Mouse (Mus musculus): ENCODE measurements at regions not wholly inside any gene's neighbourhood (a gene's known extent, or its start where the extent isn't known, plus 50 kb on each side); places are given as distances from the start of the nearest gene placed in this dataset.

DNA sequence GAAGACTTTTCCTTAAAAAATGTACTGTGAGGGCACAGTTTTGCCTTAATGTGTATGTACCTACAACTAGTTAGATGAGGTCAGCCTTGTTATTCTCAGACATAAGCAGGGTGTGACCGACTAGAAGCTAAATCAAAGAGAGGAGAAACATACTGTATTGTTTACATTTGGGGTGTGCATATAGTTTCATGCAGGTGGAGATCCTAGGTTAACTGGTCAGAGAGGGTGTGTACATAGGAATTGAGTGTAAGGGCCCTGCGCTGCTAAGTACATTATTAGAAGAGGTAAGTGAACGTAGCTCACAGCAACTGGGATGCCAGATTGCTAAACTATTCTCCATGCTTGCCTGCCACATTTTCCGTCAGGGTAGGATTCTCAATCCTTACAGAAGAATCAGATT is 180.6 kb upstream of the Arrdc4 start:
- no peak overlapping the region for H3K4me3 ChIP-seq (replicated peaks)
- no peaks in the 10 kb centered on the region for H3K9me3 ChIP-seq
- WGBS: 84% methylated on average over 4 of the region's 4 CpGs
- H3K27me3 ChIP-seq (replicated peaks): no peaks in the 10 kb centered on the region
- H3K27ac ChIP-seq: no peak overlapping the region
- no peaks in the 10 kb centered on the region for H3K36me3 ChIP-seq
- no peaks in the 10 kb centered on the region for H3K4me1 ChIP-seq (replicated peaks)
- H3K4me2 ChIP-seq (replicated peaks): no peak overlapping the region
- no peak for ATAC-seq
- H3K9ac ChIP-seq: no peak overlapping the region

DNA sequence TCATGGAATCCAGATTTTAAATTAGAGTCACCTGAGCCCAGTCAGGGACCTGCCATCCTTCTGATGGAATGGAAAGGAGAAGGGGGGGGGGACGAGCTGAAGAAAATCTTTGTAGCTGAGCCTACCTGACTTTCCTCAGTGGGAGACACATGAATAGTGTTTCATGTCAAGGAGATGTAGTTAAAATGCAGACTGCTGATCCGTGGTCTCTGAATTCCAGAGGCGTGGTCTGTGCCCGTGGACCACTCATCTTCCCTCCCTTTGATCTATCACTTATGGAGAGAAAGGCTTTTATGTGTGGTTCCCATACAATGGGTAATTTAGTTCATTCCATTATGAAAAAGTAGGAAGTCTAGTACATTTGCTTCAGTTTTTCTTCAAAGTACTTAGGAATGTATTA is 176.6 kb upstream of the Arrdc4 start:
- Histone ChIP-seq H3K4me3 (replicated peaks) (no peak overlapping the region), H3K4me2 (replicated peaks) (no peak overlapping the region), H3K9me3 (no peaks in the 10 kb centered on the region), H3K9ac (no peak overlapping the region), H3K4me1 (replicated peaks) (no peaks in the 10 kb centered on the region), H3K27me3 (replicated peaks) (no peaks in the 10 kb centered on the region), H3K27ac (no peak overlapping the region), H3K36me3 (no peaks in the 10 kb centered on the region)
- no peak for ATAC-seq
- WGBS: 64% methylated on average over 4 of the region's 4 CpGs

DNA sequence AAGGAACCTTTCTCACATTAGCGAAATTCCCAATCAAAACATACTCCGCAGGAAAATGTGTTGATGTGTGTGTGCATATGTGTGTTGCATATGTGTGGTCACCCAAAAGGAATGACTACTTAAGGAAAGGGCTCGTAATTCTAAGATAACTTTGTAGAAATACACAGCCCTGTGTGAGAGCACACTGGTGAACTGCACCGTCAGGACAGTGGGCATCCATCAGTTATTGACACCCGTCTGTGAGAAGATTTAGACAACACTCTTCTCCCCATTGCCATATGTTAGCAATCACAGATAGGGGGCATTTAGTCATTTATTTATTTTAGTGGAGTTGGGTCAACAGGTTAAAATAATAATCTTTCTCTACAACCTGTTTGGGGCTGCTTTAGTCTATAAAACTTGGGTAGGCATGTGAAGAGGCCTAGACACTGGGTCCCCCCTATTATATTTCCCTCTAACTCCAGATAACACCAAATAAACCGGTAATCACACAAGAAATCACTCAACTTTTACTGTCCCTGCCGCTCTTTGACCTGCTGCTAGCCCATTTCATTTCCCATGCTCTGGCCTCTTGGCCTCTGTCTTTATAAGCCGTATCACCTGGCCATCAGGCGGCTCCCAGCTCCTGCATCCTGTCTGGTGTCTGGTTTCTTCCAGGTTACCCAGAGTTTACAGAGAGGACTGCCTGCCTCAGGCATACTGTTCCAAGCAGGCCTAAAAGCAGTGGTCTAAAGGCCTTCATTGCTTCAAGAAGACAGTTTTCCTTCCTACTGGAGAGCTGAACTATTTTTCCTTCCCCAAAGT is 169.8 kb upstream of the Arrdc4 start:
- 69% methylated on average over 9 of the region's 9 CpGs for WGBS
- no peak overlapping the region for H3K27ac ChIP-seq

DNA sequence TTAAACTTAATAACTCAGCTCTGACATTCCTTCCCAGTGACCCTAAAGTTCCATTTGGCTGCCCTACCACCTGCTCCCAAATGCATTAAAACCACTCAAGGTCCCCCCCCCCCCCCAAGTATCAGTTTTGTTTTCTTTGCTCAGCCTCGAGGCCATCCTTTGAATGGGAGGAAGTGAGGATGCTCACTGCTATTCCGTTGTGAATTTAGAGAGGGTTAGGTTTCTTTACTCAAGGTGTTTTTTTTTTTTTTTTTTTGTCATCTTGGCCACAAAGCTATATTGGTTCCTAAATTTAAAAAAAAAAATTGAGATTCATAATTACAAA is 168.8 kb upstream of the Arrdc4 start:
- 12% methylated on average over 2 of the region's 2 CpGs for WGBS
- no peak overlapping the region for H3K27ac ChIP-seq
- no peaks in the 10 kb centered on the region for H3K27me3 ChIP-seq (replicated peaks)
- H3K9ac ChIP-seq: no peak overlapping the region
- no peaks in the 10 kb centered on the region for H3K9me3 ChIP-seq
- H3K36me3 ChIP-seq: no peaks in the 10 kb centered on the region
- H3K4me2 ChIP-seq (replicated peaks): peak overlapping the region; percentile 43; the same call in 1 of the 2 replicates
- H3K4me1 ChIP-seq (replicated peaks): 0 out of 2 replicates have a peak, but pooled peaks cover 4% of the 10 kb centered on the region
- no peak overlapping the region for H3K4me3 ChIP-seq (replicated peaks)
- no peak for ATAC-seq

More for the DNA sequence above, 169.8 kb upstream of the Arrdc4 start:
- Histone ChIP-seq H3K27me3 (replicated peaks) (no peaks in the 10 kb centered on the region), H3K4me3 (replicated peaks) (no peak overlapping the region), H3K9me3 (no peaks in the 10 kb centered on the region), H3K36me3 (no peaks in the 10 kb centered on the region), H3K4me1 (replicated peaks) (0 out of 2 replicates have a peak, but pooled peaks cover 4% of the 10 kb centered on the region), H3K9ac (no peak overlapping the region), H3K4me2 (replicated peaks) (no peak overlapping the region)
- no peak for ATAC-seq

DNA sequence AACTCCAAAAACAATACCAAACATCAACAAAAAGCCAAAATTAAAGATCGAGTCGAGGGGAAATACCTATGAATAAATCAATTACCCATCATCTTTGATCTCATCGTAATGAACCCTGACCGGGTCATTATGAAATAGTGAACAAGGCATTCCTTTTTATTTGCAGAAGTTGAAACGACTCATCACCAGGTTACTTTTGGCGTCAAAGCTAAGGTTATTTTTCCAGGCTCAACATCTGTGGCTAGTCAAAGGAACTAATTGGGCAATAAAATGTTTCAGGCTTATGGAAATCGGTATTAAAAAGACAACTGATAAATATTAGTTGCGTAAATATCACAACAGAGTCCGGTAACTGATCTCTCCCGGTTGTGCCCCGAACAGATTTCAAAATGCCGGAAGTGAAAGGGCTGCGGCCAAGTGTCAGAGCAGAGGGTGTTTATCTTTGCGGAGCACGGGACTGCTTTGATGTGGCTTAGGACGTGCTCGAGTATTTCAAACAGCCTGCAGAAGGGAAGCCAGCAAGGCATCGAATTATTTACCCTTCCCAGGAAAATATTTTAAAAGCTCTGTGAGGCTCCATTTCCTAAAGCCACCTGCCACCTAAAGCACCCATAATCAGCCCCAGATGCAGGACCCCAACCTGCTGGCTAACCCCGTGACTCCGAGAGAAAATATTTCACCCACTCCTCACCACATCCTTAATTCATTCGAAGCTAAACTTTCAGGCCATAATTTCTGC is 168.3 kb upstream of the Arrdc4 start:
- Histone ChIP-seq H3K9ac (no peak overlapping the region), H3K27ac (no peak overlapping the region), H3K4me3 (replicated peaks) (no peak overlapping the region), H3K36me3 (no peaks in the 10 kb centered on the region), H3K9me3 (no peaks in the 10 kb centered on the region), H3K4me1 (replicated peaks) (0 out of 2 replicates have a peak, but pooled peaks cover 4% of the 10 kb centered on the region), H3K4me2 (replicated peaks) (peak overlapping the region; percentile 43), H3K27me3 (replicated peaks) (no peaks in the 10 kb centered on the region)
- 21% methylated on average over 21 of the region's 21 CpGs for WGBS
- ATAC-seq: no peak; the same call in 1 of the 2 replicates

DNA sequence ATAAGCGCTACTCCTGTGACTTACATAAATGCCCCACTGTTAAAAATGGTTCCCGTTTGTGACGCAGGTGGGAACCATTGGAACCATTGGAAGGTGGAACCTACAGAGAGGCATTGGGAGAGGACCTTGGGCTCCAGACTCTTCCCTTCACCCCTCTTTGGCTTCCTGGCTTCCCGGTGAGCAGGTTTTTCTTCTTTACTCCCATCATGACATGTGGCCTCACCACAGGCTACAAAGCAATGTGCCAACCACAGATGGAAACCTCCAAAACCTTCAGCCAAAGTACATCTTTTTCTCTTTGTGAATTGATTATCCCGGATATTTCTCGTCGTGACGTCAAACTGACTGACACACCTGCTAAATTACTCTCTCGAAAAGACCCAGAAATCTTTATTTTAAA is 166.9 kb upstream of the Arrdc4 start:
- H3K4me3 ChIP-seq (replicated peaks): no peak overlapping the region
- no peak for ATAC-seq
- H3K36me3 ChIP-seq: no peaks in the 10 kb centered on the region
- H3K9ac ChIP-seq: no peak overlapping the region
- WGBS: 93% methylated on average over 9 of the region's 9 CpGs
- H3K4me1 ChIP-seq (replicated peaks): 0 out of 2 replicates have a peak, but pooled peaks cover 4% of the 10 kb centered on the region
- no peaks in the 10 kb centered on the region for H3K9me3 ChIP-seq
- no peak overlapping the region for H3K4me2 ChIP-seq (replicated peaks)
- H3K27me3 ChIP-seq (replicated peaks): no peaks in the 10 kb centered on the region
- no peak overlapping the region for H3K27ac ChIP-seq

DNA sequence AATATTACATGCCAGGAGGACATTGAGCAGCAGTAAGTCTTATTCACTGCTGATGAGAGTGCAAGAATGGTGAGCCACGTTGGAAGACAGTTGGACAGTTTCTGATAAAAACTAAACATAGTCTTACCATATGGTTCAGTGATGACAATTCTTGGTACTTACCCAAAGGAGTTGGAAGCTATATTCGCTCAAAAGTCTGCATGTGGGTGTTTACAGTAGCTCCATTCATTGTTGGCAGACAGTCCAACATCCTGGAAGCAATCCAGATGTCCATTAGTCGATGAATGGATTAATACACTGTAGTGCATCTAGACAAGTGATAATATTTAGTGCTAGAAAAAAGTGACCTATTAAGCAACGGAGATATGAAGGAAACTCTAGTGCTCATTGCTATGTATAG is 165.3 kb upstream of the Arrdc4 start:
- Histone ChIP-seq H3K27ac (no peak overlapping the region), H3K9me3 (no peaks in the 10 kb centered on the region), H3K27me3 (replicated peaks) (no peaks in the 10 kb centered on the region), H3K9ac (no peak overlapping the region), H3K4me1 (replicated peaks) (0 out of 2 replicates have a peak, but pooled peaks cover 4% of the 10 kb centered on the region), H3K36me3 (no peaks in the 10 kb centered on the region), H3K4me2 (replicated peaks) (no peak overlapping the region), H3K4me3 (replicated peaks) (no peak overlapping the region)
- ATAC-seq: peak; percentile 31; the same call in 1 of the 2 replicates
- WGBS: 40% methylated on average over 4 of the region's 4 CpGs

DNA sequence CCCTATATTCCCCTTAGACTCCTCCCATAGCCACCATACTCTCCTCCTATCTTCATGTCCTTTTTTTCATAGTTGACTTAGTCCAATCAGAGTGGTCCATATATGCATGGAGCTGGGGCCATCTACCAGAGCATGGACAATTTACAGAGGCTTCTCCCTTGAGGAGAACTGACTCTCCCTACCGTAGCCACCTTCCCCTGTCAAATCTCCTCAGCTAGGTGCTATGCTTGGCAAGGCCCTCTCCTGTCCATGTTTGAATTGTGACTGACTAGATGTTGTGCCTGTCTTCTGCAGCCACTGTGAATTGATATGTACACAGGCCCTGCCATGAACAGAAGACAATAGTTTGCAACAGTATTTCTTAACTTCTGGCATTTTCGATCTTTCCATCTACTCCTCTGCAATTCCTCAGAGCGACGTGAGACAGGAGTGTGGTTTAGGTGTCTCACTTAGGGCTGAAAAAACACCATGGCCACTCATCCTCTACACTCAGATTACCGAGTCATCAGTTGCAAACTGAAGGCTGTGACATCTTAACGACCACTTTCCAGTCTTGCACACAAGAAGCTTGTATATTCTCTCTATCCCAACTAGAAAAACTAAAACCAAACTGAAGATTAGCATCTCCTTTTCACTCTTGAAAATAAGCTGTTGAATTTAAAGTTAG is 163.1 kb upstream of the Arrdc4 start:
- Histone ChIP-seq H3K36me3 (no peaks in the 10 kb centered on the region), H3K9ac (no peak overlapping the region), H3K27me3 (replicated peaks) (no peaks in the 10 kb centered on the region), H3K4me2 (replicated peaks) (no peak overlapping the region), H3K4me3 (replicated peaks) (no peak overlapping the region), H3K4me1 (replicated peaks) (no peaks in the 10 kb centered on the region), H3K9me3 (no peaks in the 10 kb centered on the region), H3K27ac (no peak overlapping the region)
- ATAC-seq: no peak
- WGBS: 81% methylated on average over 6 of the region's 6 CpGs

DNA sequence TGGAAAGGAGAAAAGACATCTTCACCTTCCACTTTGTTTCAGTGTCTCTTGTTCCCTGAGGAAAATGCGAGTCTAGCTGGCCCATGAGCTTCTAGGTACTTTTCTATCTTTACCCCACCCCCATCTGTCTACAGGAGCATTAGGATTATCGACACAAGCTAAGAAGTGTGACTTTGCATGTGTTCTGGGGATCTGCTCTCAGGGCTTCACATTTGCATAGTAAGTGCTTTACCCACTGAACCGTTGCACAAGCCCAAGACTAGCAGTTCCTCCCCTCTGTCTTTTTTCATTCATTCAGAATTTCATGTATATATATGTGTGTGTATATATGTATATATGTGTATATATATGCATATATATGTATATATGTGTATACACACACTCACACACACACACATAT is 162.5 kb upstream of the Arrdc4 start:
- Histone ChIP-seq H3K36me3 (no peaks in the 10 kb centered on the region), H3K27ac (no peak overlapping the region), H3K4me3 (replicated peaks) (no peak overlapping the region), H3K4me1 (replicated peaks) (no peaks in the 10 kb centered on the region), H3K9me3 (no peaks in the 10 kb centered on the region), H3K4me2 (replicated peaks) (no peak overlapping the region), H3K27me3 (replicated peaks) (no peaks in the 10 kb centered on the region), H3K9ac (no peak overlapping the region)
- 89% methylated on average over 3 of the region's 3 CpGs for WGBS
- ATAC-seq: no peak

DNA sequence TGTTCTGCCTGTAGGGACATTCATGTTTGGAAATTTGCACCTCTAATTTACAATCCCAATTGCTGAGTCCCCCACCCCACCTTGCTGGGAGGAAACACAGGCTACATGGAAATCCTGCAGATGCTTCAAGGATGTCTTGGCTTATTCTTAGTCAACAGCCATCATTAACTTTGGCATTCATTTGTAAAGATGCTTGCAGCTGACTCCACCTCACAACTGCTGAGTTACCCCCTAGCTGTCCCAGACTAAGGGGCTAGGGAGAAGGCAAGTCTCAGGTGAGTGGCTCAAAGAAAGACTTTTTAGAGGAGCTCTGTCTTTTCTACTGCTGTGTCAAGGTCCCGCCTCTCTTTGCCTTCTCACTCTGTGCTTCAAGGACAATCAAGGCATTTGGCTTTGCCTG is 160.7 kb upstream of the Arrdc4 start:
- no peak for ATAC-seq
- Histone ChIP-seq H3K36me3 (no peaks in the 10 kb centered on the region), H3K4me2 (replicated peaks) (no peak overlapping the region), H3K4me1 (replicated peaks) (no peaks in the 10 kb centered on the region), H3K27me3 (replicated peaks) (no peaks in the 10 kb centered on the region), H3K9ac (no peak overlapping the region), H3K4me3 (replicated peaks) (no peak overlapping the region), H3K9me3 (no peaks in the 10 kb centered on the region), H3K27ac (no peak overlapping the region)
- WGBS: 89% methylated on average over 1 of the region's 1 CpGs

DNA sequence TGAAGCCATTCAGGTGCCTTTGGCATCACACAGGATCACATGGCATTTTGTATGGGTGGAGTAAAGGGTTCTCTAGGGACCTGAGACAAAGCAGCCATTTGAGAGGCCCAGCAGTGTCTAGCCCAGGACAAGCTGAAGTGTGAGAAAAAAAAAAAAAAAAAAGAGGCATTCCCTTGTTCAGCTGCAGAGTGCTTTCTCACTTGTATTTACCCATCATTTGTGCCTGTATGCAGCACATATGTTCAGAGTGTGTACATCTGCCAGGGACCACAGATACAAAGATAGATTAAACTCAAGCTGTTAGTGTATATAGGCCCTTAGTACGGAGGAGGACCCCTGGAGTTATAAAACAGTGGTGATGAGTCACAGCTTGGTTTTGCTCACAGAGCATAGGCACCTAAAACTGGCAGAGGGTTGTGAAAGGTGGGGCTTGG is 159.4 kb upstream of the Arrdc4 start:
- Histone ChIP-seq H3K4me3 (replicated peaks) (no peak overlapping the region), H3K27ac (no peak overlapping the region), H3K27me3 (replicated peaks) (no peaks in the 10 kb centered on the region), H3K36me3 (no peaks in the 10 kb centered on the region), H3K4me1 (replicated peaks) (no peaks in the 10 kb centered on the region), H3K9ac (no peak overlapping the region), H3K9me3 (no peaks in the 10 kb centered on the region), H3K4me2 (replicated peaks) (no peak overlapping the region)
- WGBS: 35% methylated on average over 1 of the region's 1 CpGs
- no peak for ATAC-seq

DNA sequence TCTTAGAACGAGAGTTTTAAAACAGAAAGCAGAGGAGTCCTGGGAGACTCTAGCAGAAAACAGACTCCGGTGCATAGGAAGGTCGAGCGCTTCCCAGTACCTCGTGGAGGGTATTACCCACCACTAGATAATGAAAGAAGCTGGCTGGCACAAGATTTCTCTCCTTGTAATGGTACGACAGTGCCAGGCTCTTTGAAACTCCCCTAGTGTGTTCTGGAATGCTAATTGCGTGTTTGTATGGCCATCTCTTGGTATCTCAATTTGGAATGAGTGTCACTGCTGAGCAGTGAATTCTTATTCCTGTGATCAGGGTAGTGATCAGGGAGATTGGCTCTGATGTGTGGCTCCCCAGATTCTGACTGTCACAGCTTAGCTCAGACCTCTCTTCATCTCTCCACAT is 158.8 kb upstream of the Arrdc4 start:
- no peaks in the 10 kb centered on the region for H3K9me3 ChIP-seq
- no peak overlapping the region for H3K4me3 ChIP-seq (replicated peaks)
- H3K36me3 ChIP-seq: no peaks in the 10 kb centered on the region
- no peak for ATAC-seq
- WGBS: 87% methylated on average over 7 of the region's 7 CpGs
- no peak overlapping the region for H3K9ac ChIP-seq
- H3K27me3 ChIP-seq (replicated peaks): no peaks in the 10 kb centered on the region
- H3K4me1 ChIP-seq (replicated peaks): no peaks in the 10 kb centered on the region
- no peak overlapping the region for H3K27ac ChIP-seq
- no peak overlapping the region for H3K4me2 ChIP-seq (replicated peaks)
